Mouse (Mus musculus) mature B cell (primary cell): ENCODE data around the gene Vps8.
"Not testable (repeated sequence)": the region's sequence is repeated elsewhere in the genome, so short reads cannot be mapped to it uniquely, and the experiment has no call there.

Experiments used
- in situ Hi-C: fragments of 300-500 bp; cut with MboI; formaldehyde crosslinking; loops from 2 replicates; pipeline ENCODE4 v1.14.3; 2019

The Vps8 gene

DNA sequence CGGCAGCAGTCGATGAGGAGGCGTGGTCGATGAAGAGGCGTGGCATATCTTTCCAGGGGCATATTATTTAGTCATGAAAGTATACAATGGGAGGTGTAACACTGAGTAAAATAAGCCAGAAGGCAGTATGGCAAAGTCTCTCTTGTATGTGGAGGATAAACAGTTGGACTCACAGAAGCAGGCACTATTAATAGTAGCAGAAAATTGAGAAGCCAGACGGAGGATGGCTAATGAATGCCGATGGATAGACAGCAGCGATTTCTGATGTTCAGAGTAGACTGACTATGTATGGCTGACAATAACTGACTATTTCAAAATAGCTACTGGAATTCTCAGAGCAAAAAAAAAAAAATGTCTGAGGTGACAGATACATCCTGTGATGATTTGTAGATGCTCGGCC is 233.0 kb downstream of the Vps8 start:
- in situ Hi-C loops: no loop called here

DNA sequence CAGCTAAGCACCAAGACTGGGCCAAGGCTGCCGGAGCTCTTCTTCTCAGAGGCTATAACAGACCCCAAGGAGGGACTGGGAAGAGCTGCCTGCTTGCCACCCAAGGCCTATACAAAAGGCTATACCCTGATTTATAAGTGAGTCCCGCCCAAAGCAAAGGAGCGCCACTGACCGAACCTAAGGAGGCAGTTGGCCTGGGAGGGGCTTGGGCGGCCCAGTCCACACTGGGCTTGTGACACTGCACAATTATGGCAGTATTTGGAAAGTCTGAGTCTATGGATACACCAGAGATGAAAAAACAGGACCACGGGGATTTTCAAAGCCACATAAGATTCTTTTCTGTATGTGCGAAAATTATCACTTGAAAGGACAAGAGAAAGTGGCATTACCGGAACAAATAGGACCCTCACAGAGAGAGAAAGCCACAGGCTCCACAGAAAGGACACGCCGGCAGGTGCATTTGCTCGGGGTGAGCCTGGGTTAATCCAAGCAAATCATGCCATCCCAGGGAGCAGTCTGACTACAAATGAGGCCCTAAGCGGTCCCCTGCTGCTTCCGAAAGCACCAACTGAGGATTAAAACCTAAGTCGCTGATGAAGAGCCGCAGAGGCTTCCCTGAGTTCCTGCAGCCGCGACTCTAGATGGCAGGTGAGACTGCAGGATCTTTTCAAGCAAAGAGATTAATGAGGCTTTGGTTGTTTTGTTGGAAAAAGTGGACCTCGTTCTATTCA is 241.9 kb downstream of the Vps8 start:
- in situ Hi-C loops: no loop called here

DNA sequence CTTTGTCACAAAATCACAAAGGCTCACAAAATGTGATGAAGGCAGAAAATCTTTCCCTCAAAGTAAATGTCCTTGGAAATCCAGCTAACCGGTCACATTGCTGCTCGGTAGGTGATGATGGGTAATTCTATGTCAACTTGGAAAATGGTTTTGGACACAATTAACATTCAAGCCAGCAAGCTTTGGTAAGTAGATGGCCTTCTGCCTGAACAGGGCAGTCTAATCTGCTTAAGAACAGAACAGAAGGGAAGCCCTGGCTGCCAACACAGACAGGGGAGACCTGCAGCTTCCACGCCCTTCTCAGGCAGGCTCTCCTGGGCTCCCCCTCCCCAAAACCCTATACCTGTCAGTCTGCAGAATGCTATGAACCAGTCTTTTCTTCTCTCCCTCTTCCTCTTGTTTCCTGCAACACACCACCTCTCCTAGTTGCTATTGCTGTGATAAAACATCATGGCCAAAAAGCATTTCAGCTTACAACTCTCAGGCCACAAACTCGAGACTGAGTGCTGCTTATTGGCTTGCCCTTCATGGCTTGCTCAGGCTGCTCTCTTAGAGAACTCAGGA is 242.6 kb downstream of the Vps8 start:
- in situ Hi-C loops: no loop called here

DNA sequence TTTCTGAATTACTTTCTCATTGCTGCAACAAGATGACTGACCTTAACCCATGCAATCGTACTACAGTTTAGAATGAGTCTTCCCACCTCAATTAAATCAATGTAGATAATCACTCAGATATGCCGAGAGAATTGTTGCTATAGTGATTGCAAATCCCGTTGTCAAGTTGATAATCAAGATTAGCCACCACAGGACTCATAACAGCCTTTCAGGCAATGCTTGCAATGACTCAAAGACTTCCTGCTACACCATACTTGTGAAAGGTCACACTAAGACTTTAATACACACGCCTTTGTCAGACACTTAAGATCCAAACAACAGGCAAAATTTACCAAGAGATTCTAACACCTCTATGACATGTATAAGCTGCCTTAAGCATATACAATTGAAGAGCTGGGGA is 249.0 kb downstream of the Vps8 start:
- in situ Hi-C loops: no loop called here

DNA sequence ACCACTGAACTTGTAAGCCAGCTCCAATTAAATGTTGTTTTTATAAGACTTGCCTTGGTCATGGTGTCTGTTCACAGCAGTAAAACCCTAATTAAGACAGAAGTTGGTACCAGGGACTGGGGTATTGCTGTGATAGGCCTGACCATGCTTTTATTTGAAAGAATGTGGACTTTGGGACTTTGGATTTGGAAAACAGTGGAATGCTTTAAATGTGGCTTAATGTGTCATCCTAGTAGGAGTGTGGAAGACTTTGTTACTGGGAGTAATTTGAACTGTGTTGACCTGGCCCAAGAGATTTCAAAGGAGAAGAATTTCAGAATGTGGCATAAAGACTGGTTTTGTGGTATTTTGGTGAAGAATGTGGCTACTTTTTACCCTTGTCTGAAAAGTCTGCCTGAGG is 250.1 kb downstream of the Vps8 start:
- in situ Hi-C loops: not testable (repeated sequence)

DNA sequence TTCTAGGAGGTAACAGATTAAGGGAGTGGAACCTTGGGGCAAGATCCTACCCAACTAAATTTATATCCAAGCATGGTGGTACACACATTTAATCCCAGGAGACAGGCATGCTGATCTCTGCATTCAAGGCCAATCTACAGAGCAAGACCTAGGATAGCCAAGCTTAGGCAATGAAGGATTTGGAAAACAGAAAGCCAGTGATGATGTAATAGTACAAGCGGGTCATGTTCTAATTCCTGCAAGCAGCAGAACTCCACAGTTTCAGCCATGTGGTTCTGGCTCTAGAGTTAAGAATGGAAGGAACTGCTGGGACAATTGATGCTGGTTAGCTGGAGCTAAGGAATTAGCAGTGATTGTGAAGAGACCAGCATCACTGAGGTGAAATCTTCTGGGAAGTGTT is 250.7 kb downstream of the Vps8 start:
- in situ Hi-C loops: not testable (repeated sequence)

DNA sequence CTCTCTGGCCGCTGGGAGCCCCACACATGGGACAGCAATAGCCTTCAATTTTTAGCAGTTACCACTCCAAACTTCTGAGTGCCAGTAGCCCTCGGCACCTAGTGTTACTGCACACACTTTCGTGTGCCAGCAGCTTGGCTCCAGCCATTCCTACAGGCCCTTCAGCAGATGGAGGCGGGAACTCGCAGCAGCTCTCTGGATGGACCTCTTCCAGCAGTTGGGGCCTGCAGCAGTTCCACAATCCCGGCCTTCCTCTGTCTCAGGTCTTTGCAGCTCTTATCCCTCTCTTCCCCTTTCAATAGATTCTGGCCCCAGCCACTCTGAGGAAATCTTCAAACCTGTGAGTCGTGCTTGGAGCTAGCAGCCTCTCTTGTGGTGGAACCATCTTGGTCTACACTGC is 253.9 kb downstream of the Vps8 start:
- in situ Hi-C loops: no loop called here

DNA sequence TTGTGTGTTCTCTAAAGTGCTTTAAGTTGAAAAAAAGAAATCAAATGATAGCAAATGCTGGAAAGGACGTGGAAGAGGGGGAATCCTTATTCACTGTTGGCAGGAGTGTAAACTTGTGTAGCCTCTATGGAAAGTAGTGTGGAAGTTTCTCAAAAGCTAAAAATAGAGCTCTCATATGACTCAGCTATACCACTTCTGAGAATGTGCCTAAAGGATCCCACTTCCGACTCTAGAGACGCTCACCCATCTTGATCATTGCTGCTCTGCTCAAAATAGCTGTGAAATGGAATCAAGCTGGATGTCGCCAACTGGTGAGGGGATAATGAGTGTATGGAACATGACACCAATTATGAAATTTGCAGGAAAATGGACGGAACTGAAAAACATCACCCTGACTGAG is 264.5 kb downstream of the Vps8 start:
- in situ Hi-C loops: no loop called here

DNA sequence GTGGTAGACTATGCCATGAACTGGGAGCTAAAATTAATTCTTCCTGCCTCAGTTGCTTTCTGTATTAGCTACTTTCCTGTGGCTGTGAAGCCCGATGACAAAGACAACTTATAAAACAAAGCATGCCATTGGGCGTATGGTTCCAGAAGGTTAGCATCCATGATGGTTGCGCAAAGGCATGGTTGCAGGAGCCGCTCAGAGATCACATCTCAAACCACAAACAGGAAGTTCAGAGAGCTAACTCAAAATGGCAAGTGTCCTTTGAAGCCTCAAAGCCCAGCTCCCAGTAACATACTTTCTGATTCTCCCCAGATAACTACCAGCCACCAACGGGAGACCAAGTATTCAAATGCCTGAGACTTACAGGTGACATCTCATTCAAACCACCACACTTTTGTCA is 266.2 kb downstream of the Vps8 start:
- in situ Hi-C loops: no loop called here

DNA sequence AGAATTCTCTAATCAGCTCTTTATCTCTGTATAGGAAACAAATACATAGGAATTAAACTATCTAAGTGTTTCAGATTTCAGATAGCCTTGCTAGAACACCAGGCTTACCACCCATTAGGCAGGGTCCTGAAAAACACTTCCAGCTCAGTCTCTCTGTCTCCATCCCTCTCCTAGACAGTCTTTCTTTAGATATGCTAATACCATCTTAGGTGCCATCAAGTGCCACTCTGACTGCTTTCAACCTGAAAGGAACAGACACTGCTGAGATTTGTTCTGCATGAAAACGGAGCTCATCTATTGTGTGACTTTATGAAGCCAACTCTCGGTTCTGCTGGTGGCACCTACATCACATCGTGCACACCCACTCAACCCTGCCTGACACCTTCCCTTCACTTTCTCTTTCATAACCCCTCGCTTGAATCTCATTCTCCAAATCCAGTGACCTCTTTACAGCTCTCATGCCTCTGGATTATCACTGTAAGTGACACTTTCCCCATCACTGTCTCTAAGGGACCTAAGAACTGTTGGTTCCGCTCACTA is 267.4 kb downstream of the Vps8 start:
- in situ Hi-C loops: no loop called here

DNA sequence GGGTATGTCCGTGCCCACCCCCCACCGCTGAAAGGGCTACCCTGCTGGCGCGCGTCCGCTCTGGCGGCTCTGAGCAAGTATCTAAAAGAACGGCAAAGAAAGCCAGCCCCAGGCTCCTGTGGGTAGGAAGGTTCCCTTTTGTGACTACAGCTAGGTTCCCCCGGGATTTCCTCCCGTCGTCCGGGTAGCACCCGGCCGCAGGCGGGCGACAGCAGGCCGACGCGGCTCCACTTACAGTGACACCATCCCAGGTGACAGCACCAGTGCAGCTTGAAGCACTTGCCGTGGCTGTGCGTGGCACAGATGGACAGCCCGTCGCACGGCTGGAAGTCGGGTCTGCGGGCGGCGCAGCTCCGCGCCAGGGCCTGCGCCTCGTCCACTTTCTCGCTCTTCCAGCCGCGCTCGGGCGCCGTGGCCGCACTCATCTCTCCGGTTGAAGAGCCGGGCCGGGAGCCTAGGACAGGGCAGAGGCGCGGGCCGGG is 271.1 kb downstream of the Vps8 start:
- in situ Hi-C loops: no loop called here
